Mouse (Mus musculus) small intestine, adult 2 months (tissue): ENCODE results near the gene Ano8.

Experiments used
- CTCF ChIP-seq: fragments of 200-500 bp; IDR thresholded peaks from 2 replicates; pipeline ENCODE4 v1.5.1; 2012; ENCODE audit warnings: low read depth, mild to moderate bottlenecking, control low read depth, inconsistent platforms, low read length, moderate library complexity, mixed read lengths; ENCODE audit not compliant: insufficient replicate concordance, insufficient read length; ENCODE audit errors: extremely low read depth
- POLR2A ChIP-seq: fragments of 200-500 bp; IDR thresholded peaks from 2 replicates; pipeline ENCODE4 v1.6.1; 2012; ENCODE audit warnings: low read depth, mild to moderate bottlenecking, control low read depth, inconsistent platforms, low read length, moderate library complexity

GRCm38 (mm10) chr8:71474785-71475701, 10.7 kb downstream of the Ano8 start:
- TF ChIP-seq CTCF (no peak), POLR2A (no peak)
